In genomic region chr1:156473003-156473402, GRCm38 (mm10) we compare ENCODE assay signal across 7 mouse cellular contexts. TPM values are rescaled to one million over a fixed set of nuclear protein-coding genes. Genes with fewer than 3 reads are reported as not detected.
DNase-seq lines count a peak whose midpoint lies in the region; ATAC-seq and TF ChIP-seq lines count a peak whose summit lies in the region.

No protein-coding gene starts in this region.

- in situ Hi-C loops in CH12.LX (cut with MboI; ENCODE audit: low pct_ligation_motif_present, low pct_unique_long_range_greater_than_20kb, low sequenced_read_pairs), result no loop called here

- 3% methylated on average over 11 of the region's 11 CpGs for WGBS in forebrain, postnatal 0 days
- 3% methylated on average over 11 of the region's 11 CpGs for WGBS in intestine, embryonic 15.5 days
- 30% methylated on average over 11 of the region's 11 CpGs for WGBS in thymus, adult 2 months

- no peaks in the 10 kb centered on the region for H3K9me3 ChIP-seq in CH12.LX (replicated peaks; ENCODE audit: low read length)
- 0 out of 2 replicates have a peak, but pooled peaks cover 6% of the 10 kb centered on the region for H3K9me3 ChIP-seq in forebrain, postnatal 0 days (ENCODE audit: low read length)
- H3K9me3 ChIP-seq in intestine, embryonic 15.5 days, result no peaks in the 10 kb centered on the region

- no peaks in the 10 kb centered on the region for H3K27me3 ChIP-seq in CH12.LX (replicated peaks)
- no peaks in the 10 kb centered on the region for H3K27me3 ChIP-seq in forebrain, postnatal 0 days (ENCODE audit: insufficient read depth, low read length)
- H3K27me3 ChIP-seq in intestine, embryonic 15.5 days (replicated peaks), result no peaks in the 10 kb centered on the region
- no peaks in the 10 kb centered on the region for H3K27me3 ChIP-seq in thymus, adult 2 months (ENCODE audit: control insufficient read depth, insufficient read depth, low read length)

- TF ChIP-seq POLR2A in CH12.LX (IDR thresholded peaks at IDR 0.05; ENCODE audit: low read depth, low read length), result no peak
- no peak for TF ChIP-seq POLR2A in thymus, adult 2 months (IDR thresholded peaks at IDR 0.05; ENCODE audit: control insufficient read depth, extremely low read depth, insufficient read depth, low read length, poor library complexity)

- TF ChIP-seq CTCF in CH12.LX (conservative IDR thresholded peaks at IDR 0.05 in 1 of 2, IDR thresholded peaks at IDR 0.05 in 1 of 2; ENCODE audit: low read depth in 2 of 2, low read length in 2 of 2), result no peak
- no peak for TF ChIP-seq CTCF in forebrain, postnatal 0 days (IDR thresholded peaks at IDR 0.05; ENCODE audit: low read depth)
- no peak for TF ChIP-seq CTCF in thymus, adult 2 months (IDR thresholded peaks at IDR 0.05; ENCODE audit: borderline replicate concordance, control insufficient read depth, extremely low read depth, insufficient read depth, low read length, poor library complexity)

- peak overlapping the region; percentile 25; the same call in 1 of the 2 replicates for H3K4me2 ChIP-seq in CH12.LX (ENCODE audit: insufficient read depth, low read depth, poor library complexity, severe bottlenecking)
- peak overlapping the region; percentile 84 for H3K4me2 ChIP-seq in forebrain, postnatal 0 days (ENCODE audit: low read depth)
- peak overlapping the region; percentile 71 for H3K4me2 ChIP-seq in intestine, embryonic 15.5 days (replicated peaks)

- H3K9ac ChIP-seq in CH12.LX (ENCODE audit: insufficient read depth, low read depth), result no peak overlapping the region
- H3K9ac ChIP-seq in forebrain, postnatal 0 days, result peak overlapping the region; percentile 6; the same call in 1 of the 2 replicates
- H3K9ac ChIP-seq in intestine, embryonic 15.5 days, result peak overlapping the region; percentile 28

- no peak for TF ChIP-seq EP300 in CH12.LX (IDR thresholded peaks at IDR 0.05; ENCODE audit: low read length)

- no peak for ATAC-seq in forebrain, postnatal 0 days
- peak; percentile 14 for ATAC-seq in intestine, embryonic 15.5 days

- no peaks in the 10 kb centered on the region for H3K36me3 ChIP-seq in CH12.LX (replicated peaks in 1 of 2; ENCODE audit: control insufficient read depth in 1 of 2, insufficient read depth in 1 of 2, low read length in 1 of 2)
- no peaks in the 10 kb centered on the region for H3K36me3 ChIP-seq in forebrain, postnatal 0 days (ENCODE audit: insufficient read depth)
- no peaks in the 10 kb centered on the region for H3K36me3 ChIP-seq in intestine, embryonic 15.5 days
- no peaks in the 10 kb centered on the region for H3K36me3 ChIP-seq in thymus, adult 2 months (ENCODE audit: control insufficient read depth, insufficient read depth, low read length)

- no peak for TF ChIP-seq RAD21 in CH12.LX (IDR thresholded peaks at IDR 0.05; ENCODE audit: low read depth, low read length)

- dilution Hi-C loops in CH12.LX (cut with MboI; ENCODE audit: extremely low pct_ligation_motif_present, extremely low pct_unique_long_range_greater_than_20kb, low sequenced_read_pairs), result no loop called here

- H3K27ac ChIP-seq in CH12.LX (ENCODE audit: insufficient read depth, low read depth), result no peak overlapping the region
- no peak overlapping the region for H3K27ac ChIP-seq in forebrain, postnatal 0 days (ENCODE audit: low read depth, low read length)
- peak overlapping the region; percentile 64 for H3K27ac ChIP-seq in intestine, embryonic 15.5 days
- H3K27ac ChIP-seq in thymus, adult 2 months (ENCODE audit: control insufficient read depth, insufficient read depth, low read length), result no peak overlapping the region

- DNase-seq in CH12.LX (ENCODE audit: extremely low read depth) (no peak), MN1 (ENCODE audit: low spot score) (peak; percentile 22)
- DNase-seq in forebrain, postnatal 0 days, result peak; percentile 17
- peak; percentile 20 to 34 for DNase-seq in lung, postnatal 4 days
- DNase-seq in thymus, adult 2 months, result peak; percentile 29
- no peak for DNase-seq in adrenal gland, postnatal 36 days

- no peaks in the 10 kb centered on the region for H3K79me2 ChIP-seq in CH12.LX (replicated peaks; ENCODE audit: control insufficient read depth, extremely low read depth, insufficient read depth, poor library complexity, severe bottlenecking)

- no peak overlapping the region for H3K4me3 ChIP-seq in CH12.LX (replicated peaks in 1 of 3; ENCODE audit: low read depth in 2 of 3, low read length in 2 of 3, poor library complexity in 1 of 3)
- H3K4me3 ChIP-seq in forebrain, postnatal 0 days (ENCODE audit: low read depth, low read length), result peak overlapping the region; percentile 93
- H3K4me3 ChIP-seq in intestine, embryonic 15.5 days (replicated peaks), result peak overlapping the region; percentile 90
- H3K4me3 ChIP-seq in thymus, adult 2 months (ENCODE audit: control insufficient read depth, insufficient read depth, low read length), result peak overlapping the region; percentile 45

- H3K4me1 ChIP-seq in CH12.LX (ENCODE audit: control insufficient read depth in 1 of 2, insufficient read depth in 2 of 2), result peaks cover 0 to 27% of the 10 kb centered on the region in 2 experiments; a peak in 2 of 4 replicates
- peaks cover 5% of the 10 kb centered on the region; the same call in 1 of the 2 replicates for H3K4me1 ChIP-seq in forebrain, postnatal 0 days (ENCODE audit: insufficient read depth)
- H3K4me1 ChIP-seq in intestine, embryonic 15.5 days (replicated peaks), result peaks cover 9% of the 10 kb centered on the region; the same call in 1 of the 2 replicates
- H3K4me1 ChIP-seq in thymus, adult 2 months (replicated peaks; ENCODE audit: control insufficient read depth, insufficient read depth, low read length), result peaks cover 16% of the 10 kb centered on the region

TF ChIP-seq in CH12.LX, 34 proteins besides CTCF, POLR2A, EP300 and RAD21:
- no peak for TF ChIP-seq POLR2AphosphoS2 (IDR thresholded peaks at IDR 0.05; ENCODE audit: low read depth, low read length)
- peak; percentile 26; the same call in 1 of the 2 replicates for TF ChIP-seq BHLHE40 (IDR thresholded peaks at IDR 0.05; ENCODE audit: low read depth, low read length)

RNA-seq across cellular contexts. Expression of gene Soat1, which starts 1.1 kb away (rescaled TPM):
- total RNA-seq in CH12.LX (2012; rRNA removed) (10.3 and 12.0 TPM in 2 replicates), CH12.LX (2014; rRNA removed) (13.5 and 16.9 TPM in 2 replicates)
- polyA plus RNA-seq in CH12.LX (2012; ENCODE audit: insufficient read length, low read depth), result 8.6 and 9.8 TPM in 2 replicates
- 20.1 and 20.6 TPM in 2 replicates for total RNA-seq in forebrain, postnatal 0 days (2014; rRNA removed)
- polyA plus RNA-seq in forebrain, postnatal 0 days (2015; fragmentation: Nextera tagmentation; extraction: Ambion mirVana), result 5.4 and 11.7 TPM in 2 replicates
- 78.4 and 88.6 TPM in 2 replicates for polyA plus RNA-seq in intestine, embryonic 15.5 days (2015; fragmentation: Nextera tagmentation; extraction: Ambion mirVana)
- 103 and 119 TPM in 2 replicates for polyA plus RNA-seq in thymus, adult 2 months (2012; rRNA removed)
- total RNA-seq in adrenal gland, postnatal 36 days (2021), result 1,000 to 10,000 TPM; 1,034 to 1,489 TPM

RNA-seq across cellular contexts. Expression of gene Gm10031, which starts 50.8 kb away (rescaled TPM):
- total RNA-seq in CH12.LX (2012; rRNA removed) (12.8 and 15.2 TPM in 2 replicates), CH12.LX (2014; rRNA removed) (42.9 and 44.8 TPM in 2 replicates)
- 17.3 and 22.8 TPM in 2 replicates for polyA plus RNA-seq in CH12.LX (2012; ENCODE audit: insufficient read length, low read depth)
- total RNA-seq in forebrain, postnatal 0 days (2014; rRNA removed), result 21.8 and 24.6 TPM in 2 replicates
- polyA plus RNA-seq in forebrain, postnatal 0 days (2015; fragmentation: Nextera tagmentation; extraction: Ambion mirVana), result 0.49 and 0.75 TPM in 2 replicates
- polyA plus RNA-seq in intestine, embryonic 15.5 days (2015; fragmentation: Nextera tagmentation; extraction: Ambion mirVana), result 0.37 and 0.62 TPM in 2 replicates
- 33.7 and 36.5 TPM in 2 replicates for polyA plus RNA-seq in thymus, adult 2 months (2012; rRNA removed)
- 10 to 100 TPM; 39.7 to 40.3 TPM for total RNA-seq in adrenal gland, postnatal 36 days (2021)

RNA-seq across cellular contexts. Expression of gene Axdnd1, which starts 52.0 kb away (rescaled TPM):
- total RNA-seq in CH12.LX (2012; rRNA removed) (not detected in 2 replicates), CH12.LX (2014; rRNA removed) (not detected in 2 replicates)
- polyA plus RNA-seq in CH12.LX (2012; ENCODE audit: insufficient read length, low read depth), result not detected in 2 replicates
- total RNA-seq in forebrain, postnatal 0 days (2014; rRNA removed), result 0.23 and 0.52 TPM in 2 replicates
- 0.29 and 0.56 TPM in 2 replicates for polyA plus RNA-seq in forebrain, postnatal 0 days (2015; fragmentation: Nextera tagmentation; extraction: Ambion mirVana)
- polyA plus RNA-seq in intestine, embryonic 15.5 days (2015; fragmentation: Nextera tagmentation; extraction: Ambion mirVana), result 0.28 and 0.76 TPM in 2 replicates
- 2.4 and 3.2 TPM in 2 replicates for polyA plus RNA-seq in thymus, adult 2 months (2012; rRNA removed)
- total RNA-seq in adrenal gland, postnatal 36 days (2021), result 1 to 10 TPM; 1.1 to 3.9 TPM

Comparison
In these comparisons a context has a peak if more than half of its experiments do, and no peak if none do; other contexts are left out.
1. DNase-seq: peak in MN1 (single experiment), forebrain, postnatal 0 days (single experiment), lung, postnatal 4 days (2 of 2) and thymus, adult 2 months (single experiment); none in CH12.LX (single experiment) and adrenal gland, postnatal 36 days (0 of 2).
2. H3K4me2 ChIP-seq: peak in every context shown above with its lines; median percentile 84 in forebrain, postnatal 0 days; 71 in intestine, embryonic 15.5 days; 25 in CH12.LX.
3. H3K4me3 ChIP-seq: peak in forebrain, postnatal 0 days (single experiment), intestine, embryonic 15.5 days (single experiment) and thymus, adult 2 months (single experiment); none in CH12.LX (0 of 3).
4. RNA of gene Gm10031, which starts 50.8 kb away (polyA plus RNA-seq): 33.7 to 36.5 TPM in thymus, adult 2 months and 17.3 to 22.8 TPM in CH12.LX; 0.49 to 0.75 TPM in forebrain, postnatal 0 days and 0.37 to 0.62 TPM in intestine, embryonic 15.5 days; every median in the first group is over 10 times any median in the second.